Mouse (Mus musculus) gastrocnemius, postnatal 4 days (tissue): Measurements from ENCODE around the gene Trim45. TPM values are rescaled to one million over a fixed set of nuclear protein-coding genes. Genes with fewer than 3 reads are reported as not detected.

ENCODE experiments used
- DNase-seq, 2 experiments: peaks; one replicate each; pipeline ENCODE4 v3.0.0; 2021 to 2022; ENCODE audit warnings: low spot score in 2 of 2, mixed read lengths in 2 of 2
- long read RNA-seq, 2 experiments: library from polyadenylated mRNA; stranded (forward); transcript quantifications; one replicate each; pipeline ENCODE4 v2.0.0; 2021
- total RNA-seq, 2 experiments: library from RNA; stranded (reverse); gene quantifications; 2 replicates each; pipeline ENCODE4 v1.2.3; 2021

The Trim45 gene
- total RNA-seq = 10 to 100 TPM; 15.1 to 15.9 TPM
- long read RNA-seq, experiment 1, full-length matches to known transcripts = 2 of 5 reads
- long read RNA-seq, experiment 1, partial matches to known transcripts = 3 of 5 reads
- long read RNA-seq, experiment 1, other reads (novel, unspliced or antisense) = 0 of 5 reads
- long read RNA-seq, experiment 2, full-length matches to known transcripts = 2 of 6 reads
- long read RNA-seq, experiment 2, partial matches to known transcripts = 2 of 6 reads
- long read RNA-seq, experiment 2, other reads (novel, unspliced or antisense) = 2 of 6 reads

DNA sequence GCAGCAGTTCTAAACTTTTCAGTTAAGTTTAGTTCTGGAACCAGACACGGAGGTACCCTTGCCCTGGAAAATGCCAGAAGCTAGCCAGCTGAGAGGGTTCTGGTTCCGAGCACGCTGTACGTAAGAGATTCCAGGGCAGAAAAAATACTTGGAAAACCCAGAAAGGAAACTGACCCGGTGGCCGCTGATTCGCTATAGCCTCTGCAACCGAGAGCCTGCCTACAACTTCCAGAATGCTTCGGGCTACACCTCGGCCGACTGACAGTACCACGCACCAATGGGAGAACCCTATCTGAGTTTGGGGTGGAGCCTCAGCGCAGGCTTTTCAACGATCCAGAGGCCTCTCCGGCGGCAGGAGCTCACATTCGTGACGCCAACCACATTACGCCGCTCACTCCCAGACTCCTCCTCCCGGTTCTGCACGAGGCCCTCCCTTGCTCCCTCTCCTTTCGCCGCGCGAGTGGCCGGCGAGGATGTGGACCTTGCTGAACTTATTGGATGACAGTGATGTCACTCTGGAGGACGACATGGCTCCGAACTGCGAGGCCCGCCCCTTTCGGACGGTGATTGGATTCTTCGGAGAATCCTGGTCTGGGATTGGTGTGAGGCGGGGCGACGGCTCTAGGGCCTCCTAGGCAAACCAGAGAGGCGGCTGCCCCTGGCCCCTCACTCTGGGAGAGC is at the start of gene Trim45:
Gene Trim45 (plus strand): TSS at position 378 of the 681 bp plus-strand sequence.
- DNase-seq = peak; percentile 92 to 98

- no peak for DNase-seq
These were observed 44.9 kb upstream of the Trim45 start for GRCm38 (mm10) chr3:100877057-100877456.

- DNase-seq = no peak
These were observed 40.6 kb upstream of the Trim45 start for GRCm38 (mm10) chr3:100881403-100881802.

DNA sequence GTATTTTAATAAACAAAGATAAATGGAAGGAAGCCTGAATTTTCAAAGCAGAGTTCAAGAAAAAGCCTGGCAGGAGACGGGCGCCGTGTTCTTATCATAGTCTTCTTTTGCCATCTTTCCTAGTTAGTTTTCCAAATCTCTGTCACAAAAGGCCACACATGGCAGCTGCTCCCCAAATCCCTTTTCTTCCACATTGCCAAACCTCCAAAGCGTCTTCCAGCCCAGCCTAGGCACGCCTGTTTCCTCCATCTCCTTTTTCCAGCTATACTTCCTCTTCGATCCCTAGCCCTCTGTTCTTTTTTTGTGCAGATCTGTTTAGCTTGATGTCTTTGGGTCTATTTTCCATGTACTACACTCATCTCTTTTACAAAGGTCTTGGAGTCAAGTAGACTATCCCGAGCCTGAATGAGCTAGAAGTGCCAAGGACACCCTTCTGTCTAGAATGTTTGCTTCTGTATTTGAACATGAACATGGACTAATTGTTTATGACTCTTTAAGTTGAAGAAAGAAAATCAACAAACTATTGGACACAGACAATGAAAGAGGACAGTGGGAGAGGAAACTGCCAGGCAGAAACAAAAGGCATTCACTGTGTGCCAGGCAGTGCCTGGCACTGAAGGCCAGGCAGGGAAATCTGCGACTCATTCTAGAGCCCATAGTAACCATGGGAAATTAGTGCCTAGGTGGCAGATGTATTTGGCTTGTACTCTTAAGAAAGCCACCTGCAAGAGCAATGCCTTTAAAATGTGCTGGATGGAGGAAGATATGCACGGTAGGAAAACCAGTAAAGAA is 40.0 kb upstream of the Trim45 start:
- no peak for DNase-seq

DNA sequence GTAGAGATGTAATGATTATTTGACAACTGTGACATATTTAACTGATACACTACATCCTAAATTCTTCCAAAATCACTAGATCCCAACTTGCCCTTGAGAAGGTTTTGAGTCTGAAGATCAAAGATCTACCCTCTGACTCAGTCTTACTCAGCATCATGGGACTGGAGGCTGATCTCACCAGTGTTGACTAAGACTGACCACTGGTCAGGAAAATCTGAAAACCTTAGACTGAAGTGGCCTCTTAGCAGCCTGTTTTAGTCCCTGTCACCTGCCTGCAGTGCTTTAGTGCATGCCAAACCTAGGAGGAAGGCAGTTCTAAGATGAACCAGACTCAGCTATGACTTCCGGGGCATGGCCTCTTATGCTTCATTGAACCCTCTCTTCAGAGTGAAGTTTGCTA is 32.8 kb upstream of the Trim45 start:
- no peak for DNase-seq

DNA sequence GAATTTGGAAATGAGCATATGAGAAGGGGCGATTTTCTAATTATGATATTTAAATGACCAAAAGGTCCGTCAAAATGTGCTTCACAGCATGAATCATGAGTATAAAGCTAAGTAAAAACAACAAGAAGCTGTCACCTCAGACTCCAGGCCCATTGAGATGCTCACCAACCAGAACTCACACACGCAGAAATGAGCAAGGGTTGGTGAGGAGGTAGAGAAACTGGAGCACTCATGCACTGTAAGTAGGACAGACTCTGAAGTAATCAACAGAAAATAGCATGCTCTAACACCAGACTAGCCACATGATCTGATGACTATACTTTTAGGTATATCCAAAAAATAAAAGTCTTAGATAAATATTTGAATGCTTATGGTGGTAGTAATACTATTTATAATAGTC is 31.6 kb upstream of the Trim45 start:
- DNase-seq = no peak

DNA sequence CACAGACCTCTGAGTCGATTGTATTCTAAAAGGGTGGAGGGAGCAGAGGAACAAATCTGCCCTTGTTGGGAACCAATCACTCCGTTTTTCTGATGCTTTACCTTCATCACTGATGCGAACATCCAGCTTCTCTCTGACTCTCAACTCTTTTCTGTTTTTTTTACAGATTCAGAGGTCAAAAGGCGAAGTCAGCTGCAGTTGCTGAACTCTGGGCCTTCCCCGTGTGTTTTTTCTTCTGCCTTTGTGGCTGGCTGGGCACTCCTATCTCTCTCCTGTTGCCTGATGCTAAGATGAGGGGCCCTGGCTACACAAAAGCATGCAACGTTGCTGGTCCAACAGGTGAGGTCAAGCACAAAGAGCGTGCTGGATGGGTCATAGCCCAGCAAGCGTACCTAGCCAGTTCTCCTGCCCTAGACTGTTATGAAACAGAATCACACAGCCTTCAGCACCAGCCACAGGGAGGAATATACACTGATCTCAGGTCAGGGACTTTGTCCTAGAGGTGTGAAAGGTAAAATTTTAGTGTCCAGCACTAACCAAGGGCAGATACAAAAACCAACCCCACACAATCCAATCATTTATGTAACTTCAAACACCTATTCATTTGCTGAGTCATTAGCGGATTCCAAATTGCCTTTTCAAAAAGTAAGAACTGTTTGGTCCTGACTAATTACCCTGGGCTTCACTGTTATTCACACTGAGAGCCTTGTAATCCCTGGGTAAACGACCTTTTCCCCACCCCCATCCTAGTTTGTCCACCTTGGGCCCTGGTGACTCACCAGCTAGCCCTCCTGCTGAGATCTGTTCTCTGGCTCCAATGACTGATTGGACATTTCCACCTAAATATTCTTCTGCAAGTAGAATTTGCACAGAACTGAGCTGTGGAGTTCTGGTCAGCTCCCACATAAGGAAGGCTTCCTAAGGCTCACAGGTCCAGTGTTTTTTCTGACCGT is 29.3 kb upstream of the Trim45 start:
- no peak for DNase-seq

DNA sequence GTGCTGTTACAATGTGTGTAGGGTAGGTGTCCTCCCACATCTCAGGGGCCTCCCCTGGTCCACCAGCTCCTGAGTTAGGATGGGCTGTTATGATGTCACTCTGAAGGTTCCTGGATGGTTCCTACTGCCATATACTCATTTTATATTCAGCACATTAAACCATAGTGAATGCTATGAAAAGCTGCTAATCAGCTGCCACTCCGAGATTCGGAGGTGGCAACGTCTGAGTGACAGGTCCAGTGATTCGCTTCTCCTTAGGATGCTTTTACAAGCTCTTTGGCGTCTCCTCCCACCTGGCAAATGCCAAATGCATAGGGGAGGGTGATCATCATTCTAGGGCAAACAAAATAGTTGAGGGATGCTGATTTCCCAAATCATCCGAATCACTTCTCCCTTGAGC is 26.5 kb upstream of the Trim45 start:
- DNase-seq = no peak

GRCm38 (mm10) chr3:100906128-100906527 is 15.9 kb upstream of the Trim45 start:
- no peak for DNase-seq

- no peak for DNase-seq
These were observed 15.1 kb upstream of the Trim45 start for GRCm38 (mm10) chr3:100906916-100907315.

- DNase-seq = no peak
These were observed 13.4 kb upstream of the Trim45 start for GRCm38 (mm10) chr3:100908594-100908993.

- DNase-seq = no peak
These were observed 11.4 kb upstream of the Trim45 start for GRCm38 (mm10) chr3:100910621-100911020.

DNA sequence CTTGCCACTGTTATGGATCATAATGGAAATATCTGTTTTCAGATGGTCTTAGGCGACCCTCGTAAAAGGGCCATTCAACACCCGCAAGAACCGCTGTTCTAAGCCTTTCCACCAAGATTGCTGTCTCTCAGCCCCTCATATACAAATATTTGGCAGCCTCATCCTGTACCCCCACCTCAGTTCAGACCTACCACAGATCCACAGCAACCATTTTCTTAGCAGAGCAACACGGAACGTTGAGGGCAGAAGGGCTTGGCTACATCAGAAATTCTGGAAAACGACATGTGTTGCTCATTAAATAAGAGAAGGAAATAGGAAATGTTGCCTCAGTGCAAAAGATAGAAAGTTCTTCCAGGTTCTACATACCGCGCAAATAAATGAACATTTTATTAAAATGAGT is 11.0 kb upstream of the Trim45 start:
- DNase-seq = no peak

GRCm38 (mm10) chr3:100911498-100912213 is 10.3 kb upstream of the Trim45 start:
- no peak for DNase-seq

DNA sequence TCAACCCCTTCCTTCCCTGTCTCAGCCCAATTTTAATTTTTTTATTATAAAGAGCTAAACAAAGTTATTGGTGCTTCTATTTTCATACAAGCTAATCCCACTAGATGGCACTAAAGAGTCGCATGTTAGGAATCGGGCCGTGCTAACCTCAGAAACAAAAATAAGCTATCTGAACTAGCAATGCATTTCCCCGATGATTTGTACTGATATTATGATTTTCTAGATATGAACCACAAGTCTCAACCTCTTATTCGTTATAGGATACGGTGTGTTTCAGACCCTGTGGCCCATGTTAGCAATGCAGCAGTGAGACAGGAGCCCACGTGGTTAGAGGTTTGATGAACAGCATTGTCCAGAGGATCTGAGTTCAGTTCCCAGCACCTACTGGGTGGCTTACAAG is 5.2 kb upstream of the Trim45 start:
- no peak for DNase-seq

GRCm38 (mm10) chr3:100920611-100921140 is 1.3 kb upstream of the Trim45 start:
- DNase-seq = no peak

GRCm38 (mm10) chr3:100922506-100923375 is 739 bp downstream of the Trim45 start:
- no peak for DNase-seq

DNA sequence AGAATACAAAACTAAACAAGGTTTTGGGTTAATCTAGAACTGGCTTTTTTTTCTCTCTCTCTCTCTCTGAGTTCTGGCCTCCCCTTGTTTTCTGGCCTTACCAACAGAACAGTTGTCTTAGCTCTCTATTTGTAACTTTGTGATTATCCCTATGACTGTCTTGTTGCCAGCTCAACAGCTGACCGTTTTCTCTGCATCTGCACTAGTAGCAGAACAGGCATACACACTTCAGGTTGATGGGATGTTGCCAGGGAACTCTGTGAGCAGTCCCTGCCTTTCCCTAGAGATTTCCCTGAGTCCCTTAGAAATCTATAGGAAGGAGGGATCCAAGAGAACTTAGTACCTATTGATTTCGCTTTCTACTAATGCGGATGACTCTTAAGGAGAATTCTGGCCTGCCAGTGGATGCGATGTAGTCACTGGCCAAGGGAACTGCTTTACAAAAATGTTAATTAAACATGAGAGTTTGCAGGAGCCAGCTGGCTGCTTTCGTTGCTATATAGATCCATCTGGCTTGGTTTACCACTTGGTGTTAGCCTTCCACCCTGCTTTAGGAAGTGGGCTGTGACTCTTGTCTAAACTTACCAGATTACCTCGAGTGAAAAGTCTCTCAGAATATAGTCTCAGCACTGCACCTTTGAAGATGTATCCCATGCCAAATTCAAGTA is 2.2 kb downstream of the Trim45 start:
- no peak for DNase-seq
